Mouse (Mus musculus) lung, postnatal 10 days (tissue): Measurements from ENCODE around the gene Sidt2.

ENCODE experiments used
- DNase-seq: peaks from one replicate; pipeline ENCODE4 v3.0.0; 2021

The Sidt2 gene

DNA sequence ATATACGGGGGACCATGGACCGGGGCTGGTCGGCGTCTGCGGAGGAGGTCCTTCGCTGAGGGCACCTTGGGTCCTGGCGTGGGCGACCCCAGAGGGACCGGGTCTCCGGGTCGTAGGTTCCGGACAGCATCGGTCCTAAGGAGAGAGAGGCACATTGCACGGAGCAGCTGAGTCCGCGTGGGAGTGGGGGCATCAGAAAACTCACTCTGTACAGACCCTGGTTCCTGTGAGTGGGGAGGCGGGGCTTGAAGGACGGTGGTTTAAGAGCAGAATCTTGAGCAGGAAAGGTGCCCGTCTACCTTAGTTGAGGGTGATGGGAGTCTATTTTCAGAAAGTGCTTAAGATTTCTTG is 48.0 kb downstream of the Sidt2 start:
- DNase-seq: no peak

- DNase-seq: peak; percentile 94
These were observed 48.5 kb downstream of the Sidt2 start, which contains the start of the genes Pcsk7 and Rnf214 for GRCm38 (mm10) chr9:45906355-45907077. Gene Pcsk7, plus strand, starts transcription at chr9:45906497. Gene Rnf214, minus strand, starts transcription at chr9:45906911.

DNA sequence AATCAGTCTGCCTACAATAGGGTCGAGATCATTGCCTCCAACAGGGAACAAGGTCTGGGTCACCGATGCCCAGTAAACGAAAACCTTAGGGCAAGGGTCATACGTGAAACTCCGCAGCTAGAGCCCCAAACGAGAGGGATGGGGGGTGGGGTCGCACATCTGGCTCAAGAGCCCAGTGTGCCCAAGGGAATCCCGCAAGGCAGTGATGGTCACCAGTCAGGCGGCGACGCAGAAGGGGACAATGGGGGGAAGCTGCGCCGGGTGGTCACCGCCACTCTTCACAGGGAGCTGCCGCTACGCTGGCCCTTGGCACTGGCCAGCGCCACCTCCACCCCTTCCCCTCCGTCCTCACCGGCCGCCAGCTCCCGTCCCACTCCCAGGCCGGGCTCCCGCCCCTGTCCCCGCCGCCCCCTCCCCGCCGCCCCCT is 49.2 kb downstream of the Sidt2 start:
- peak; percentile 48 for DNase-seq

DNA sequence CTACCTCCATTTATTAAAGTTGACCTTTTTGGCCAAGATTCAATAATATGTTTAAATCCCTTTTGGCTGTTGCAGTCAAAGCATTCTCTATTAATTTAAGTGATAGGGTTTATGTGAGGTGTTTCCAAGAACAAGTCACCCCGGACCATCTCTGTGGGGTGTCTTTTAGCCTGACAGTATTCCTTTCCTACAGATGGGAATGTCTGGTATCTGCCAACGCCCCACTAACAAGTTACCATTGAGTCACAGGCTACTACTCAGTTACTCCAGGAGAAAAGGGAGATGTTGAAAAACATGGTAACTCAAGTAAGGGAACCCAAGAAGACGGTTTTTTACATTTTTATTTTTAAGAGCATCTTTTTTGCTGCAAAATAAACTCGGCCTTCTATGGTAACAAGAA is 49.9 kb downstream of the Sidt2 start:
- no peak for DNase-seq

- DNase-seq: no peak
These were observed 61.4 kb downstream of the Sidt2 start for GRCm38 (mm10) chr9:45893681-45894080.
